Mouse (Mus musculus) erythroblast, embryonic 14.5 days (primary cell): ENCODE data around the gene Rbm4b. TPM values are rescaled to one million over a fixed set of nuclear protein-coding genes. Genes with fewer than 3 reads are reported as not detected.
"Not testable (repeated sequence)": the region's sequence is repeated elsewhere in the genome, so short reads cannot be mapped to it uniquely, and the experiment has no call there.

Experiments used
- H3K27me3 ChIP-seq: 2 replicates; pipeline ENCODE4 v1.6.1; 2012; ENCODE audit warnings: inconsistent platforms; ENCODE audit not compliant: control insufficient read depth
- H3K36me3 ChIP-seq: 2 replicates; pipeline ENCODE4 v1.6.1; 2012; ENCODE audit warnings: mild to moderate bottlenecking, inconsistent platforms; ENCODE audit not compliant: control insufficient read depth
- H3K4me1 ChIP-seq: 2 replicates; pipeline ENCODE4 v1.6.1; 2012; ENCODE audit warnings: inconsistent platforms; ENCODE audit not compliant: control insufficient read depth
- H3K4me3 ChIP-seq: replicated peaks from 2 replicates; pipeline ENCODE3; 2012; ENCODE audit warnings: moderate library complexity, mild to moderate bottlenecking, inconsistent platforms
- H3K9me3 ChIP-seq: 2 replicates; pipeline ENCODE4 v1.6.1; 2012; ENCODE audit warnings: low read length, inconsistent platforms, mixed read lengths; ENCODE audit not compliant: control insufficient read depth
- GATA1 ChIP-seq: IDR thresholded peaks from 2 replicates; pipeline ENCODE4 v1.6.1; 2012; ENCODE audit warnings: low read length, inconsistent platforms, mixed read lengths
- TAL1 ChIP-seq: IDR thresholded peaks from 3 replicates; pipeline ENCODE4 v1.6.1; 2012; ENCODE audit warnings: low read length, inconsistent platforms, mixed read lengths
- polyA plus RNA-seq: library from polyadenylated mRNA; stranded (reverse); fragments of >175 nt; gene quantifications from 2 replicates; pipeline ENCODE4 v1.2.3, GENCODE M21; 2012

Rbm4b gene
- polyA plus RNA-seq, 1 experiment = 0.47 TPM

DNA sequence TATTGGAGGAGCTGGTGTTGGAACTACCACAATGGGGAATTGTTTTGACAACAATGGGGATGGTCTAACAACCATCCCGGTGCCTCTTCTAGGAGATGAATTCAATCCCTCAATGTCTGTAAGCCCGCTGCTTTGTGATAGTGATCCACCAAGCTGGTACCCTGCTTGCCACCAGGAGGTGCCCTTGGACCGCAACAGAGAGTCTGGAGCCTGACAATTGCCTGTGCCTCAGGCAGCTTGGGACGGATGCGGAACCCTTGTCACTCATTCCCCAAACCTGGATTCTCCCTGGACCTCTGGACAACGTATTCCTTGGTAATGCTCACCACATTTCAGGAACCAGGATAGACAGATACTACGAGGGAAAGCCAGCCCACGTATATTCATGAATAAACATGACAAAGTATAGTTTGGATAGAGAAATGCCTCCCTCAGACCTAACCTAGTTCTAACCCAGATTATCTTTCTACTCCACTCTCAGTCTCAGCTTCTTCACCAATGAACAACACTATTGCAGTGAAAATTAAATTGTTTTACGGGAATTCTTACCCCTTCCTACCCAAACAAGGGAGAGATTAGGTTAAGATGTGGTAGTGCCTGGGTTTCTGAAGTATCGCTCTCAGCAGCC, 618 bp upstream of the Rbm4b start:
- no peaks in the 10 kb centered on the region for H3K9me3 ChIP-seq
- H3K4me1 ChIP-seq = peaks cover 28% of the 10 kb centered on the region
- no peaks in the 10 kb centered on the region for H3K27me3 ChIP-seq
- H3K36me3 ChIP-seq = peaks cover 25% of the 10 kb centered on the region
- TF ChIP-seq TAL1 (no peak), GATA1 (no peak)
- H3K4me3 ChIP-seq = peak overlapping the region; percentile 82

DNA sequence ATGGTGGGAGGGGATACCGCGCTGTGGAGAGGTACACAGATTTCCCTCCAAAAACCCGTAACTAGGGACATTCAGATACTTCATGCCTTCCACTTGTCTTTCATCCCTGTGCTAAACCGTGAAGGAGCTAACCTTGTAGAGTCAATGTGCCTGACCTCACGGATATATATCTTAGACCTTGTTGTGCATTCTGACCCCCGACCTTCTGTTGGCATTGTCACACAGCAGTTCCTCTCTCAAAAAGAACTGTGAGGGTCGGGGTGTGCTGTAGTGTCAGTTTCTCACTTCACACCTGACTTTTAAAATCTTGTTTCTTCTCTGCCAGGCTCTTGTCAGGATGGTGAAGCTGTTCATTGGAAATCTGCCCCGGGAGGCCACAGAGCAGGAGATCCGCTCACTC, 624 bp downstream of the Rbm4b start:
- no peaks in the 10 kb centered on the region for H3K27me3 ChIP-seq
- H3K4me3 ChIP-seq = peak overlapping the region; percentile 82
- H3K9me3 ChIP-seq = no peaks in the 10 kb centered on the region
- peaks cover 38% of the 10 kb centered on the region for H3K36me3 ChIP-seq
- TF ChIP-seq GATA1 (no peak), TAL1 (no peak)
- peaks cover 28% of the 10 kb centered on the region for H3K4me1 ChIP-seq

DNA sequence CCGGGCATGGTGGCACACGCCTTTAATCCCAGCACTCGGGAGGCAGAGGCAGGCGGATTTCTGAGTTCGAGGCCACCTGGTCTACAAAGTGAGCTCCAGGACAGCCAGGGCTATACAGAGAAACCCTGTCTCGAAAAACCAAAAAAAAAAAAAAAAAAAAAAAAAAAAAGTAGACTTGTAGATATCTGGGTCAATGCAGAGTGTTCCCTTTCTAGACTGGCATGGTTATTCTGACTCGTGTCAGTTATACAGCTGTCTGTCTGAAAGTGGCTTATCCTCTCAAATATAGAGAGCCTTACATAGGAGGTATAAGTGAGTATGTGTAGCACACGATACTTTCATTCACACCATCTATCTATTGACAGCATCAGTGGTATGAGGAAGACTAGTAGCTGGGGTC, 4.2 kb downstream of the Rbm4b start:
- Histone ChIP-seq H3K4me1 (peaks cover 28% of the 10 kb centered on the region), H3K36me3 (peaks cover 74% of the 10 kb centered on the region)
- not testable (repeated sequence) for H3K27me3 ChIP-seq, H3K9me3 ChIP-seq, H3K4me3 ChIP-seq

DNA sequence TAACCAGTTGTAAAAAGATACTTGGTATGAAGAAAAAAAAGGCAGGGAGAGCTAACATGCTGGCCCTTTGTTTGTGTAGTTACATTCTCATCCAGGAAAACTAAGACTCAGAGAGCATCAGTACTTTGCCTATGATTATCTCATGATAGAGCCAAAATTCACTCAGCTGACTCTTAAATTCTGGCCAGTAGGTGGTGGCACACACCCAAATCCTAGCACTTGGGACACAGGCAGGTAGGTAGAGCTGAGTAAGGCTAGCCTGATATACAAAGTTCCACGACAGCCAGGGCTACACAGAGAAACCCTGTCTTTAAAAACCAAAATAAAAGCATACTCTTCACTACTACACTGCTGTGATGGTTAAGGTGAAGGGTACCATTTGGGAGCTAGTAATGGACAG, 6.6 kb downstream of the Rbm4b start:
- Histone ChIP-seq H3K4me3 (no peak overlapping the region), H3K9me3 (no peaks in the 10 kb centered on the region), H3K4me1 (peaks cover 9% of the 10 kb centered on the region), H3K27me3 (no peaks in the 10 kb centered on the region), H3K36me3 (peaks cover 90% of the 10 kb centered on the region)
- TF ChIP-seq GATA1 (no peak), TAL1 (no peak)

DNA sequence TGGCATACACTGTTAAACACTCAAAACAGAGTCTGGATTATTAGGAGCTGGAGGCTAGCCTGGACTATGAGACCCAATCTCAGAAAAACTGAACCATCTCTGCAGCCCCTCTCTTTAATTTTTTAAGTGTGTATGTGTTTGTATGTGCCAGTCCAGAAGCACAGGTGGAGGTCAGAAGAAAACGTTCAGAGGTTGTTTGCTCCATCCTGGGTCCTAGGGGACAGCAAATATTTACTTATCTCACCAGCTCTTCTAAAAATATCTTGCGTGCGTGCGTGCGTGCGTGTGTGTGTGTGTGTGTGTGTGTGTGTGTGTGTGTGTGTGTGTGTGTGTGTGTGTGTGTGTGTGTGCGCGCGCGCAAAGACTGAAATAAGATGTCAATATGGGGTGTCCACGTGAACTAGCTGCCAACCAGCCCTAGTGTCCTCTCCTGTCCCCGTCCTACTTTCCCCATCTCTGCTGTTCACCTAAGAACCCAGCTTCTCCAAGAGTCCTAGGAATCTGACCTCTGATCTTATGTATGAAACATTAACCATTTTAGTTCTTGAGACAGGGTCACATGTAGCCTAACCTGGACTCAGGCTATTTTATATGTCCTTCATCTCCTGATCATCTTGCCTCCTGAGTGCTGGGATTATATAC, 11.3 kb downstream of the Rbm4b start:
- Histone ChIP-seq H3K4me1 (no peaks in the 10 kb centered on the region; the same call in 1 of the 2 replicates), H3K27me3 (no peaks in the 10 kb centered on the region), H3K4me3 (no peak overlapping the region), H3K9me3 (no peaks in the 10 kb centered on the region), H3K36me3 (peaks cover 98% of the 10 kb centered on the region)
- TF ChIP-seq GATA1 (no peak), TAL1 (no peak)

DNA sequence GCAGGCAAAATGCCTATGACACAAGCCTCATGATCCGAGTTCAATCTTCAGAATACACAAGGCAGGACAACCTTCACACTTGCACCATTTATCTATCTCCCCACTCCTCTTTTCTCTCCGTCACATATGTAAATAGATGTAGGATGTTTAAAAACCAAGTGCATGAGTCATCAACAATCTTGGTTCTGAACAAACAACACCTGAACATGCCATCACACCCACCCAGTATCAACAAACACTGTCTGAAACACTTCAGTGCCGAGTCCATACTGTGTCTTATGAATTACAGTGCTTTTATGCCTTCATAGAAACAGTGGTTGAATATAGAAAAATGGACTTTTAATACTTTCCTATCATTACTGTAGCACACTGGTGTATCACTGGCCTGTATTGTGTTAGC, 16.5 kb downstream of the Rbm4b start:
- Histone ChIP-seq H3K9me3 (no peaks in the 10 kb centered on the region), H3K4me1 (no peaks in the 10 kb centered on the region; the same call in 1 of the 2 replicates), H3K36me3 (peaks cover 99% of the 10 kb centered on the region), H3K4me3 (no peak overlapping the region), H3K27me3 (no peaks in the 10 kb centered on the region)
- TF ChIP-seq GATA1 (no peak), TAL1 (no peak)

DNA sequence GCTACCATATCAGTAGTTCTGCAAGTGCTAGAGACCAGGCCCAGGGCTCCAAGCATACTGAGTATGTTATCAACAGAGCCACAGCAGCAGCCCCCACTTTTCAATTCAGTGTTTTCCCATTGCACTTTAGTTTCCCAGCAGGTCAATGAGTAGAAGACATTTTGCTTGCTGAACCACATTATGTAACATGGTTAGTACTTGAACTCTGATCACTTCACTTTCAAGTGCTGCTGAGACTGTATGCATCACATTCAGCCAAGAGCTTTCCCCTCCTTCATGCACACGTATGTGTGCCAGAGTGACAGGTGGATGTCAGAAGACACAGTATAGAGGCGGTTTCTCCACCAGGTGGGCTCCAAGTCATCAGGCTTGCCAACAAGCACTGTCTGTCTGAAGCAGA, 26.6 kb downstream of the Rbm4b start:
- peaks cover 10% of the 10 kb centered on the region for H3K4me1 ChIP-seq
- TF ChIP-seq TAL1 (no peak), GATA1 (no peak)
- H3K36me3 ChIP-seq = peaks cover 100% of the 10 kb centered on the region
- H3K9me3 ChIP-seq = no peaks in the 10 kb centered on the region
- no peak overlapping the region for H3K4me3 ChIP-seq
- H3K27me3 ChIP-seq = no peaks in the 10 kb centered on the region

DNA sequence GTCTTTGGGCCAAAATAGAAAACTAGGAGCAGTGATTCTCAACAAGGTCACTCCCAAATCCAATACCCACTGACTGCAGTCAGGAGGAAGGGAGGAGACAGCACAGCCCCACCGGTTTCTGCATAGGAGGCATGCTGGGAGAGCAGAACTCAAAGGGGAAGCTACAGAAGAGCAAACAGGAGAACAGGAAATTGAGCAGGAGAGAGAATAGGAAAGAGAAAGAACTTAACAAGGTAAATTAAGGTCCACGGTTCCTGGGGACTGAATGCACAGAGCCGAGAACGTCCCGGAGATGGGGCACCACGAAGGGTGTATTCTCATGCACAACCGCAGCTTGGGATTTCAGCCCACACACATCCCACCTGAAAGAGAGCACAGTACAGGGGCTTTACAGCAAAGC, 28.9 kb downstream of the Rbm4b start:
- H3K9me3 ChIP-seq = no peaks in the 10 kb centered on the region
- peaks cover 99% of the 10 kb centered on the region for H3K36me3 ChIP-seq
- H3K4me3 ChIP-seq = no peak overlapping the region
- TF ChIP-seq TAL1 = no peak
- TF ChIP-seq GATA1 = no peak
- peaks cover 15% of the 10 kb centered on the region for H3K4me1 ChIP-seq
- H3K27me3 ChIP-seq = no peaks in the 10 kb centered on the region

DNA sequence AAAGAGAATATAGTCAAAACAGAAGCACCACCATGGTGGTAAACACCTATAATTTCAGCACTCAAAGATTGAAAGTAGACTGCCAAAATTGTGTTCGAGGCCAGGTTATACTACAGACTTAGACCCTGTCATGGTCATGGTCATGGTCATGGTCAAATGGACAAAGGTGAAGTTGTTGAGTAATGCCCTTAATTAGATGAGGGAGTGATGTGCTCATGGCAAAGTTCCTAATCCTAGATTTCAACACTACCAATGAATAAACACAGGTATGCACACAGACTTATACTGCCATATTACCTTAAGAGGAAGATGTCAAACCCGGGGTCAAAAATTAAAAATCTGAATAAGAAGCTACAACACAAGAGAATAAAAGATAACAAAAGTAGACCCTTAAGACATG, 30.0 kb downstream of the Rbm4b start:
- H3K4me1 ChIP-seq = peaks cover 25% of the 10 kb centered on the region
- H3K4me3 ChIP-seq = no peak overlapping the region
- H3K36me3 ChIP-seq = peaks cover 99% of the 10 kb centered on the region
- no peaks in the 10 kb centered on the region for H3K27me3 ChIP-seq
- no peaks in the 10 kb centered on the region for H3K9me3 ChIP-seq
- no peak for TF ChIP-seq GATA1
- TF ChIP-seq TAL1 = no peak
